Mouse (Mus musculus) heart, adult 10 weeks (tissue): Measurements from ENCODE around the gene Vmn1r51. TPM values are rescaled to one million over a fixed set of nuclear protein-coding genes. Genes with fewer than 3 reads are reported as not detected.

Experiments used
- polyA plus RNA-seq: library from polyadenylated mRNA; stranded (reverse); fragments of 350-450 nt; fragmentation: Illumina TruSeq; extraction: RNeasy Lipid Tissue Mini Kit (QIAGEN cat#74804); gene quantifications from one replicate; pipeline ENCODE4 v1.2.3, GENCODE M21; 2014; ENCODE audit warnings: low read depth, low replicate concordance

The Vmn1r51 gene
- not detected for polyA plus RNA-seq

DNA sequence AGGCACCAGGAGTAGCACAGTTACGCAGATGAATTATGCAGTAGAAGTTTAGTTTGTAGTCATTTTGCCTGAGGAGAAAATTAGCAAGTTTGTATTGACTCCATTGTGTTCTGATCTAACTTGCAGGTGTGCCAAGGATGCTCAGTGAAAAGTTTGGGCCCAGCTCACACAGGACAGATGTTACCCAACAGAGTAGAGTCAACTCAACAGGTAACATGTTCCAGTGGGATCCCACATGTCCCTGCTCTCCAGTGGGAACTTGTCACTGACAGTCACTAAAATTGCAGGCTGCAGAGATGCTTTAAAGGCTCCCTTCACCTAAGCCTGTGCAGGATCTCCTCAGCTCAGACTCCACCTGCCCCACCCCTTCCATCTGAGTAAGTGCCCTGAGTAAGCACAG lies at the start of gene Vmn1r51:
Gene Vmn1r51 (plus strand): TSS at position 301 of the 400 bp plus-strand sequence.

DNA sequence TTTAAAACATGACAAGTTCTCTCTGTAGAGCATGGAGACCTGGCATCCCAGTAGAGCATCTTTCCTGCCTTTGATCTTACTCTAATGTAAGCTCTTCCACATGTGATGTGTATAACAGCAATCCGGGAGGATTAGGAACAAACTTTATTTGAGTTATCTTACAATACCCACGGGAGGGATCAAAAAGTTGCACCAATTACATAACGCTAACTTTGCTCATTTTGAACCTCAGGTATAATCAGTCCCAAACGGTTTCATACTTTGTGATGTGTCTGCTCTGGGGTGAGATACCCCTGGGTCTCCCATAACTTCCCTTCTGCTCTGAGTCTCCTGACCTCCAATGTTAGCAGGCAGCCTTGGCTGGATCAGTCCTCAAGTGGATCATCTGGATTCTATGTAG lies 44.0 kb upstream of the Vmn1r51 start, which contains the start of gene Vmn1r49:
Gene Vmn1r49 (minus strand): TSS at position 101 of the 400 bp plus-strand sequence.

DNA sequence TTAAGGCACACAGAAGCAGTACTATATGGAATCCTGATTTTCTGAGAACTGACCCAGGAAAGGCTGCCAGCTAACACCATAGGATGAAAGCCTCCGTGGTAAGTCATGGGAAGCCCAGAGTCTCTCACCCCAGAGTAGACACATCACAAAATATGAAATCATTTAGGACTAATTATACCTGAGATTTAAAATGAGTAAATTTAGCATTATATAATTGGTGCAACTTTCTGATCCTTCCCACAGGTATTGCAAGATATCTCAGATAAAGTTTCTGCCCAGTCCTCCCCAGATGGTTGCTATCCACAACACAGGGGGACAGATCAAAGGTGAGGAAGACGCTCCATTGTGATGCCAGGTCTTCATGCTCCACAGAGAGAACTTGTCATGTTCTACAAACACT lies 21.3 kb upstream of the Vmn1r51 start, which contains the start of gene Vmn1r50:
Gene Vmn1r50 (plus strand): TSS at position 301 of the 400 bp plus-strand sequence.

DNA sequence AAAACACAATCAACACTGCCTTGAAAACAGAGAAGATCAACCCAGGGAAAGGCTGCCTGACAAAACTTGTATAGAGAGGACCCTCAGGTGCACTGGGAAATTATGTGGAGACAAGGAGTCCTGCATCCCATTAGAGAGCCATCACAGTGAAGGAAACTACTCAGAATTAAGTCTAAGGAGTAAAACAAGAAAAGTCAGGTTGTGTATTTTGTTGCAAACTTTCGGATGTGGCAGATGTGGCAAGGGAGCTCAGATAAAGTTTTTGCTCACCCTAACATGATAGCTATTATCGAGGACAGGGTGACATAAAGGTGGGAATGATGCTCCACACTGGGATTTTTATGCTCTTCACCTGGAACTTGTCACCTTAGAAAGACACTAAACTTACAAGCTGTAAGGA lies 52.1 kb downstream of the Vmn1r51 start, which contains the start of gene Vmn1r52:
Gene Vmn1r52 (plus strand): TSS at position 301 of the 400 bp plus-strand sequence.

Other genes starting within 250 kb of the Vmn1r51 start
- not detected for gene Vmn1r42, start 246.2 kb upstream of the Vmn1r51 start, polyA plus RNA-seq
- not detected for gene Vmn1r43, start 246.2 kb upstream of the Vmn1r51 start, polyA plus RNA-seq
- not detected for gene Vmn1r44, start 238.9 kb upstream of the Vmn1r51 start, polyA plus RNA-seq
- gene Vmn1r45, start 182.0 kb upstream of the Vmn1r51 start, polyA plus RNA-seq = not detected
- gene Vmn1r46, start 153.3 kb upstream of the Vmn1r51 start, polyA plus RNA-seq = not detected
- not detected for gene Vmn1r47, start 106.4 kb upstream of the Vmn1r51 start, polyA plus RNA-seq
- gene Vmn1r48, start 85.8 kb upstream of the Vmn1r51 start, polyA plus RNA-seq = not detected
- not detected for gene Vmn1r49, start 44.1 kb upstream of the Vmn1r51 start, polyA plus RNA-seq
- gene Vmn1r50, start 21.2 kb upstream of the Vmn1r51 start, polyA plus RNA-seq = not detected
- not detected for gene Vmn1r52, start 52.2 kb downstream of the Vmn1r51 start, polyA plus RNA-seq
- not detected for gene V1ra8, start 80.2 kb downstream of the Vmn1r51 start, polyA plus RNA-seq
- gene Vmn1r53, start 101.8 kb downstream of the Vmn1r51 start, polyA plus RNA-seq = not detected
- not detected for gene Vmn1r54, start 123.7 kb downstream of the Vmn1r51 start, polyA plus RNA-seq
- not detected for gene BC048671, start 178.6 kb downstream of the Vmn1r51 start, polyA plus RNA-seq
- not detected for gene Chst13, start 202.6 kb downstream of the Vmn1r51 start, polyA plus RNA-seq
- gene Uroc1, start 210.7 kb downstream of the Vmn1r51 start, polyA plus RNA-seq = not detected
- gene Zxdc, start 246.9 kb downstream of the Vmn1r51 start, polyA plus RNA-seq = 11.0 TPM